Mouse (Mus musculus): ENCODE results near the gene Tnfrsf1a. TPM values are rescaled to one million over a fixed set of nuclear protein-coding genes. Genes with fewer than 3 reads are reported as not detected.

Tnfrsf1a gene
- polyA plus RNA-seq, 1 experiment from 2014 or later: 82.6 TPM

DNA sequence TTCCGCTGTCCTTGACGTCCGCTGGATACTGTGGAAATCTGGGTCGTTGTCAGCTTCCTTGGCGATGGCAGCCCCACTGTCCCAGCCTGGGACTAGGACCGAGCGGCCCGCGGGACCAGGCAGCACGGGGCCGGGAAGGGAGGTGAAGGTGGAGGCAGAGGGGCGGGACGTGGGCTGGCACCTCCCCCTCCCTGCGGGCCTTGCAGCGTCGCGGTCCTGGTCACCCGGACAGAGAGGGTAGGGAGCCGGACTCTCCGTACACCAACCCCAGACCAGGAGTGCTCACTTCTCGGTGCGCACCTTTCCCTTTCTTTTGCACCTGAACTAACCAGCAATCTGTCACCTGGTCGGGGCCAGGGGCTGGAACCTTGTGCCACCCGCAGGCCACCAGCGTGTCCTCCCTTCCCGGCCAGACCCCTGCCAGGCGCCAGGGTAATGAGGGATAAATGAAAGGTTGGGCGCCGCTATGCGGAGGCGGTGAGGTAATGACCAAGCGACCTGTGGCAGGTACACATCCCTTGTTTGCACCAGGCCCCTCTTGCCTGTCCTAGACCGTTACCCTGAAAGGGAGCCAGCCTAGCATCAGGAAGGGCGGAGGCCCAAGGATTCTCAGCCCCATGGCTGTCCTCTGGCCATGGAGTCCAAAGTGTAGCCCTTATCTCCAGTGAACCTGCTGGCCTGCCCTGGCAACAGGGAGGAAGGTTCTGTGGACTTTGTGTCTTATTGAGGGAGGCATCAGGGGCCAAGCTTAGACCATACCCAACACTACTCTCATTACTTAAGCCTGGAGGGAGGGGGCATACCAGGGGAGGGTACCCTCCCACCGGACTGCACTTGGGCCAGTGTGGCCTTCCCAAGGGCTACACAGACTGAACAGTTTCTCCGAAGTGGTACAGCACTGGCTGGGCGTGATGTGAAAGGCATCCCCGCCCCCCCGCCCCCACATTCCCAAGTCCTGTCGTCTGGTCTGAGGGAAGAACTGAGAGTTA, 31.5 kb downstream of the Tnfrsf1a start, which contains the start of gene Plekhg6:
TSS of gene Plekhg6 (minus strand) at position 422 of the 989 bp plus-strand sequence.
- Histone ChIP-seq H3K4me2 (ENCODE audit: low read depth, low read length) (peak within 1 kb of the TSS; percentile 82), H3K9ac (ENCODE audit: low read length) (peak within 1 kb of the TSS; percentile 71), H3K4me1 (ENCODE audit: control insufficient read depth, insufficient read depth, low read length) (peaks cover 27% of the 10 kb centered on the region), H3K27ac (ENCODE audit: low read length) (no peak within 1 kb of the TSS), H3K4me3 (replicated peaks; ENCODE audit: low read length) (peak within 1 kb of the TSS; percentile 54), H3K36me3 (ENCODE audit: control insufficient read depth, insufficient read depth, low read length) (no peaks in the 10 kb centered on the region), H3K27me3 (ENCODE audit: control insufficient read depth, insufficient read depth, low read length) (peaks cover 17% of the 10 kb centered on the region), H3K9me3 (replicated peaks; ENCODE audit: control insufficient read depth, low read length) (no peaks in the 10 kb centered on the region)
- WGBS: 10% methylated on average over 39 of the region's 40 CpGs
- peak; percentile 34; the same call in 1 of the 2 replicates for ATAC-seq (ENCODE audit: insufficient read depth, low FRiP score)

DNA sequence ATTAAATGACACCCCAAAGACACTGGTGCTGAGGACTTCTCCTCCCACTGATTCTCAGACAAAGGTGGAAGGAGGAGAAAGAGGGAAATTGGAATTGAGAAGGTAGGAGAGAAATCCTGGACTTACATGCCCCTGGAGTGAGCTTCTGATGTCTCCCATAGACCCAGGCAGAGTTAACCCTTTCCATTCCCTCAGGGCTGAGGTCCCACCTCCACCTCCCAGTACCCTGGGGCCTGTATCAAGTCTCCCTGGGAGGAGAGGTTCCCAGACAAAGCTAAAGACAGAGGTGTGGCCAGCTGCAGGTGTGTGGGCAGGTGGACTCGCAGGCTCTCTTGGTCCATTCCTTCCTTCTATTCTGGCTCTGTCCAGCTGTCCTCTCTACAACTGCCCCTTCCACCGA, 32.9 kb downstream of the Tnfrsf1a start:
- no peak for ATAC-seq (ENCODE audit: insufficient read depth, low FRiP score)
- no peak overlapping the region for H3K9ac ChIP-seq (ENCODE audit: low read length)
- peaks cover 17% of the 10 kb centered on the region for H3K27me3 ChIP-seq (ENCODE audit: control insufficient read depth, insufficient read depth, low read length)
- H3K9me3 ChIP-seq (replicated peaks; ENCODE audit: control insufficient read depth, low read length): no peaks in the 10 kb centered on the region
- 51% methylated on average over 2 of the region's 2 CpGs for WGBS
- H3K4me2 ChIP-seq (ENCODE audit: low read depth, low read length): no peak overlapping the region
- peaks cover 31% of the 10 kb centered on the region for H3K4me1 ChIP-seq (ENCODE audit: control insufficient read depth, insufficient read depth, low read length)
- H3K36me3 ChIP-seq (ENCODE audit: control insufficient read depth, insufficient read depth, low read length): no peaks in the 10 kb centered on the region
- no peak overlapping the region for H3K4me3 ChIP-seq (replicated peaks; ENCODE audit: low read length)
- H3K27ac ChIP-seq (ENCODE audit: low read length): no peak overlapping the region

DNA sequence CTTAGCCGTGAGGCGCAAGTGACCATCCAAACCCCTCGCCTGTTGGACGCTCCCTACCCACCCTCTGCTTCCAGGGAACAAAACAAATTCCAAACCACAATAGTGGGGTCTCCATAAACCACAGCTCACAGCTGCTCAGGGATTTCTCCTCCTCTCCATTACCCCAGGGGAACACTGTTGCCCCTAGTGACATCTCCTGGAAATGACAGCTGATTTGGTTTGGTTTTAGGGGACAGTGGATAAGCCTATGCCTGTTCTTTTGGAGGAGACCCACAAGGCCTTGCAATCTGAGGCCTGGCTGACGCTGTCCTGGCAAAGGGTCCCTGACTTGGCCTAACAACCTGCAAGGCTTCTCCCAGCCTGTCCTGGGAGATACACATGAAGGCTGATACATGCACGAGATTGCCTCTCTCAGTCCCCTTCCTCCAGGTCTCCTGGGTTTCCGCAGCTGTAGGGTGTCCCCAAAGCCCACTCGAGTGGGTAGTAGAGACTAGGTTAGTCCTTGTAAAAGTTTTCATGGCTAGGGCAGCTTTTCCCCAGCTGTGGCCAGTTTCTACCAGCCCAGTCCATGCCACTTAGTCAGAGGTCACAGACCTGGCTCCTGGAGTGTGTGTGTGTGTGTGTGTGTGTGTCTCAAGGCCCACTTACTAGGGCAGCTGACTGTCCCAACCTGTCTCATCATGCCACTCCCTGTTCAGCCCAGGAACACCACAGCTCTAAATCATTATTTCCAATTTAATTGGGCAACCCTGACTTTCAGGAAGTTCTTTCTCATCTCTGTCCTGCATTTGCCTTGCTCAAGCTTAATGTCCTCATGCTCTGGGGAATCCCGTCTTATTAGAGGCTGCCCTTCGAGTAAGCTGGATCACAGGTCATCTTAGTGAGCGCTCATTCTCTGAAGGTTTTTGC, 36.2 kb downstream of the Tnfrsf1a start:
- Histone ChIP-seq H3K4me2 (ENCODE audit: low read depth, low read length) (no peak overlapping the region), H3K4me3 (replicated peaks; ENCODE audit: low read length) (no peak overlapping the region), H3K36me3 (ENCODE audit: control insufficient read depth, insufficient read depth, low read length) (no peaks in the 10 kb centered on the region), H3K9ac (ENCODE audit: low read length) (no peak overlapping the region), H3K27me3 (ENCODE audit: control insufficient read depth, insufficient read depth, low read length) (peaks cover 8% of the 10 kb centered on the region; the same call in 1 of the 2 replicates), H3K4me1 (ENCODE audit: control insufficient read depth, insufficient read depth, low read length) (peaks cover 10% of the 10 kb centered on the region; the same call in 1 of the 2 replicates), H3K27ac (ENCODE audit: low read length) (peak overlapping the region; percentile 39; the same call in 1 of the 2 replicates), H3K9me3 (replicated peaks; ENCODE audit: control insufficient read depth, low read length) (no peaks in the 10 kb centered on the region)
- 65% methylated on average over 11 of the region's 11 CpGs for WGBS
- ATAC-seq (ENCODE audit: insufficient read depth, low FRiP score): no peak

- ATAC-seq (ENCODE audit: insufficient read depth, low FRiP score): peak; percentile 27; the same call in 1 of the 2 replicates
- 0 out of 2 replicates have a peak, but pooled peaks cover 4% of the 10 kb centered on the region for H3K4me1 ChIP-seq (ENCODE audit: control insufficient read depth, insufficient read depth, low read length)
- no peak overlapping the region for H3K4me3 ChIP-seq (replicated peaks; ENCODE audit: low read length)
- H3K27ac ChIP-seq (ENCODE audit: low read length): peak overlapping the region; percentile 39; the same call in 1 of the 2 replicates
- 42% methylated on average over 6 of the region's 6 CpGs for WGBS
- no peak overlapping the region for H3K4me2 ChIP-seq (ENCODE audit: low read depth, low read length)
- H3K36me3 ChIP-seq (ENCODE audit: control insufficient read depth, insufficient read depth, low read length): no peaks in the 10 kb centered on the region
- H3K27me3 ChIP-seq (ENCODE audit: control insufficient read depth, insufficient read depth, low read length): 0 out of 2 replicates have a peak, but pooled peaks cover 2% of the 10 kb centered on the region
- no peaks in the 10 kb centered on the region for H3K9me3 ChIP-seq (replicated peaks; ENCODE audit: control insufficient read depth, low read length)
- no peak overlapping the region for H3K9ac ChIP-seq (ENCODE audit: low read length)
Measured at GRCm38 (mm10) chr6:125386080-125386479, 36.9 kb downstream of the Tnfrsf1a start.

DNA sequence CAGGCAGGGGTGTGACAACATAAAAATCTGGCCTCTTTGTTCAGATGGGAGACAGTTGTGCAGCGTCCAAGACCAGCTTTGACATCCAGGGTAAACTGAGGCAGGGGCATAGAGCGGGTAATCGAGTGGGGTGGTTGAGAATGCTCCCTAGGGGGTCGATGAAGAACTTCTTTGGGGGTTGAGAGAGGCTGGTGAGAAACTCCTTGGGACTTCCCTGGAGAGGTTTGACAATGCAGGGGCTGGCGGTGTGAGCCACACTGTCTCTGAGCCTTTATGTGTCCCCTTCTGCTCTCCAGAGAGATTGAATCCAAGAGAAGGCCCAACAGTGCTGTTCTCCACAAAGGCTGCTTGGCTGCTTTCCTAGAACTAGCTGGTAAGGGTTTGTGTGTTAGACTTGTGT, 40.7 kb downstream of the Tnfrsf1a start:
- Histone ChIP-seq H3K4me1 (ENCODE audit: control insufficient read depth, insufficient read depth, low read length) (0 out of 2 replicates have a peak, but pooled peaks cover 4% of the 10 kb centered on the region), H3K27me3 (ENCODE audit: control insufficient read depth, insufficient read depth, low read length) (no peaks in the 10 kb centered on the region), H3K36me3 (ENCODE audit: control insufficient read depth, insufficient read depth, low read length) (no peaks in the 10 kb centered on the region), H3K4me3 (replicated peaks; ENCODE audit: low read length) (no peak overlapping the region), H3K9me3 (replicated peaks; ENCODE audit: control insufficient read depth, low read length) (no peaks in the 10 kb centered on the region), H3K4me2 (ENCODE audit: low read depth, low read length) (no peak overlapping the region), H3K9ac (ENCODE audit: low read length) (no peak overlapping the region), H3K27ac (ENCODE audit: low read length) (no peak overlapping the region)
- ATAC-seq (ENCODE audit: insufficient read depth, low FRiP score): no peak
- 90% methylated on average over 5 of the region's 5 CpGs for WGBS

GRCm38 (mm10) chr6:125405461-125406382, 56.6 kb downstream of the Tnfrsf1a start:
- peaks cover 4% of the 10 kb centered on the region; the same call in 1 of the 2 replicates for H3K4me1 ChIP-seq (ENCODE audit: control insufficient read depth, insufficient read depth, low read length)
- 0 out of 2 replicates have a peak, but pooled peaks cover 4% of the 10 kb centered on the region for H3K9me3 ChIP-seq (replicated peaks; ENCODE audit: control insufficient read depth, low read length)
- no peaks in the 10 kb centered on the region for H3K27me3 ChIP-seq (ENCODE audit: control insufficient read depth, insufficient read depth, low read length)
- no peak overlapping the region for H3K27ac ChIP-seq (ENCODE audit: low read length)
- H3K9ac ChIP-seq (ENCODE audit: low read length): no peak overlapping the region
- H3K4me3 ChIP-seq (replicated peaks; ENCODE audit: low read length): no peak overlapping the region
- 57% methylated on average over 14 of the region's 14 CpGs for WGBS
- H3K36me3 ChIP-seq (ENCODE audit: control insufficient read depth, insufficient read depth, low read length): no peaks in the 10 kb centered on the region
- 0 out of 2 replicates have a peak, but pooled peaks have one; percentile 7 for ATAC-seq (ENCODE audit: insufficient read depth, low FRiP score)
- no peak overlapping the region for H3K4me2 ChIP-seq (ENCODE audit: low read depth, low read length)

DNA sequence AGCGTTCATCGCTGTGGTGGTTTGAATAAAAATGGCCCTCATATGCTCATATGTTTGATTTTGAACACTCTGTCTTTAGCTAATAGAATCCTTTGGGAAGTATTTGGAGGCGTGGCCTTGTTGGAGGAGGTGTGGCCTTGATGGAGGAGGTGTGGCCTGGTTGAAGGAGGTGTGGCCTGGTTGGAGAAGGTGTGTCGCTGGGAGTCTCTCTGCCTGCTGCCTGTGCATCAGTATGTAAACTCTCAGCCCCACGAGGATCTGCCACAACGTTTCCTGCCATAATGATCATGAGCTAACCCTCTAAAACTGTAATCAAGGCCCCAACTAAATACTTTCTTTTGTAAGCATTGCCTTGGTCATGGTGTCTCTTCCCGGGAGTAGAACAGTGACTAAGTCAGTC, 58.1 kb downstream of the Tnfrsf1a start:
- ATAC-seq (ENCODE audit: insufficient read depth, low FRiP score): no peak
- WGBS: 76% methylated on average over 7 of the region's 7 CpGs
- H3K9ac ChIP-seq (ENCODE audit: low read length): no peak overlapping the region

DNA sequence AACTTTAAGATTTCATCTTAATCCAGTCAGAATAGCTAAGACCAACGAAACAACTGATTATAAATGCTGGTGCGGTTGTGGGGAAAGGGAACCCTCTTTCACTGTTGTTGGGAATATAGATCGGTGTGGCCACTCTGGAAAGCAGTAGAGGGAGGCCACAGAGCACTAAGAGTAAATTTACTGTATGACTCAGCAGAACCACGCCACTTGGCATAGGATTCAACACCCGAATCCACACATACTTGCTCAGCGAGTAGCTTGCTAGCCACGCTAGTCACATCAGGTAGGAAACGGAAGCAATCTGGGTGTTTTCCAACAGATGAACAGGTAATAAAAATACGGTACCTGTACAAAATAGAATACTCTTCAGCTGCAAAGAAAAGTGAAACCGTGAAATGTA, 58.5 kb downstream of the Tnfrsf1a start:
- H3K9ac ChIP-seq (ENCODE audit: low read length): no peak overlapping the region
- H3K4me2 ChIP-seq (ENCODE audit: low read depth, low read length): no peak overlapping the region
- ATAC-seq (ENCODE audit: insufficient read depth, low FRiP score): no peak
- 82% methylated on average over 10 of the region's 10 CpGs for WGBS
- H3K27me3 ChIP-seq (ENCODE audit: control insufficient read depth, insufficient read depth, low read length): no peaks in the 10 kb centered on the region
- H3K4me1 ChIP-seq (ENCODE audit: control insufficient read depth, insufficient read depth, low read length): peaks cover 11% of the 10 kb centered on the region; the same call in 1 of the 2 replicates
- no peak overlapping the region for H3K4me3 ChIP-seq (replicated peaks; ENCODE audit: low read length)
- 0 out of 2 replicates have a peak, but pooled peaks cover 4% of the 10 kb centered on the region for H3K9me3 ChIP-seq (replicated peaks; ENCODE audit: control insufficient read depth, low read length)
- no peaks in the 10 kb centered on the region for H3K36me3 ChIP-seq (ENCODE audit: control insufficient read depth, insufficient read depth, low read length)
- no peak overlapping the region for H3K27ac ChIP-seq (ENCODE audit: low read length)

More for the DNA sequence above, 58.1 kb downstream of the Tnfrsf1a start:
- Histone ChIP-seq H3K36me3 (ENCODE audit: control insufficient read depth, insufficient read depth, low read length) (no peaks in the 10 kb centered on the region), H3K4me2 (ENCODE audit: low read depth, low read length) (no peak overlapping the region), H3K27ac (ENCODE audit: low read length) (no peak overlapping the region), H3K4me1 (ENCODE audit: control insufficient read depth, insufficient read depth, low read length) (peaks cover 11% of the 10 kb centered on the region; the same call in 1 of the 2 replicates), H3K9me3 (replicated peaks; ENCODE audit: control insufficient read depth, low read length) (0 out of 2 replicates have a peak, but pooled peaks cover 4% of the 10 kb centered on the region), H3K4me3 (replicated peaks; ENCODE audit: low read length) (no peak overlapping the region), H3K27me3 (ENCODE audit: control insufficient read depth, insufficient read depth, low read length) (no peaks in the 10 kb centered on the region)

Data from stomach, embryonic 16.5 days (tissue).